Mouse (Mus musculus) hindbrain, embryonic 10.5 days (tissue): ENCODE measurements at regions not wholly inside any gene's neighbourhood (a gene's known extent, or its start where the extent isn't known, plus 50 kb on each side); places are given as distances from the start of the nearest gene placed in this dataset.

Experiments
- DNase-seq: peaks from one replicate; pipeline ENCODE4 v3.0.0-alpha.2; 2017; ENCODE audit warnings: low spot score
- H3K27ac ChIP-seq: fragments of 300-500 bp; sonication (generic); 2 replicates; pipeline ENCODE4 v1.5.1; 2016; ENCODE audit warnings: mild to moderate bottlenecking, moderate library complexity
- H3K27me3 ChIP-seq: fragments of 300-500 bp; sonication (generic); 2 replicates; pipeline ENCODE4 v1.6.1; 2016; ENCODE audit warnings: mild to moderate bottlenecking; ENCODE audit not compliant: poor library complexity, insufficient read depth, severe bottlenecking
- H3K36me3 ChIP-seq: fragments of 300-500 bp; sonication (generic); 2 replicates; pipeline ENCODE4 v1.6.1; 2016; ENCODE audit warnings: mild to moderate bottlenecking, moderate library complexity
- H3K4me1 ChIP-seq: fragments of 300-500 bp; sonication (generic); replicated peaks from 2 replicates; pipeline ENCODE4 v1.6.1; 2016; ENCODE audit warnings: mild to moderate bottlenecking
- H3K4me3 ChIP-seq: fragments of 300-500 bp; sonication (generic); 2 replicates; pipeline ENCODE4 v1.5.1; 2016; ENCODE audit warnings: mild to moderate bottlenecking, moderate library complexity
- H3K9me3 ChIP-seq: fragments of 300-500 bp; sonication (generic); 2 replicates; pipeline ENCODE4 v1.6.1; 2016; ENCODE audit warnings: mild to moderate bottlenecking, moderate library complexity
- WGBS: fragments of 180-500 bp; shearing (Covaris S2); methylation state at CpG from one replicate; pipeline ENCODE4 v1.1.7; 2016; 5-methylcytosine and 5-hydroxymethylcytosine counted together

- no peaks in the 10 kb centered on the region for H3K36me3 ChIP-seq
- H3K27ac ChIP-seq: no peak overlapping the region
- WGBS: 78% methylated on average over 1 of the region's 1 CpGs
- H3K27me3 ChIP-seq: no peaks in the 10 kb centered on the region
- no peaks in the 10 kb centered on the region for H3K4me1 ChIP-seq
- H3K9me3 ChIP-seq: no peaks in the 10 kb centered on the region
- DNase-seq: no peak
- H3K4me3 ChIP-seq: no peak overlapping the region
These were observed 137.8 kb downstream of the Unc5cl start for GRCm38 (mm10) chr17:48592457-48592856.

GRCm38 (mm10) chr17:48595418-48595963, 140.8 kb downstream of the Unc5cl start:
- no peaks in the 10 kb centered on the region for H3K9me3 ChIP-seq

GRCm38 (mm10) chr17:48596406-48596805, 141.7 kb downstream of the Unc5cl start:
- H3K36me3 ChIP-seq: no peaks in the 10 kb centered on the region
- no peaks in the 10 kb centered on the region for H3K9me3 ChIP-seq
- no peaks in the 10 kb centered on the region; the same call in 1 of the 2 replicates for H3K27me3 ChIP-seq
- no peak for DNase-seq
- WGBS: 81% methylated on average over 3 of the region's 3 CpGs
- no peak overlapping the region for H3K27ac ChIP-seq
- no peak overlapping the region for H3K4me3 ChIP-seq
- peaks cover 15% of the 10 kb centered on the region for H3K4me1 ChIP-seq

More at GRCm38 (mm10) chr17:48595418-48595963, 140.8 kb downstream of the Unc5cl start:
- H3K36me3 ChIP-seq: no peaks in the 10 kb centered on the region
- H3K27me3 ChIP-seq: no peaks in the 10 kb centered on the region
- no peak overlapping the region for H3K4me3 ChIP-seq
- H3K27ac ChIP-seq: no peak overlapping the region
- WGBS: 77% methylated on average over 10 of the region's 10 CpGs
- no peak for DNase-seq
- H3K4me1 ChIP-seq: peaks cover 10% of the 10 kb centered on the region

- peaks cover 15% of the 10 kb centered on the region for H3K4me1 ChIP-seq
- 90% methylated on average over 1 of the region's 1 CpGs for WGBS
- no peak overlapping the region for H3K4me3 ChIP-seq
- H3K27ac ChIP-seq: no peak overlapping the region
- H3K27me3 ChIP-seq: no peaks in the 10 kb centered on the region; the same call in 1 of the 2 replicates
- H3K36me3 ChIP-seq: no peaks in the 10 kb centered on the region
- H3K9me3 ChIP-seq: no peaks in the 10 kb centered on the region
- no peak for DNase-seq
These were observed 142.6 kb downstream of the Unc5cl start for GRCm38 (mm10) chr17:48597301-48597700.

GRCm38 (mm10) chr17:48598471-48599141, 143.9 kb downstream of the Unc5cl start:
- no peak for DNase-seq
- H3K27me3 ChIP-seq: no peaks in the 10 kb centered on the region; the same call in 1 of the 2 replicates
- H3K4me3 ChIP-seq: no peak overlapping the region
- WGBS: 86% methylated on average over 16 of the region's 16 CpGs
- peaks cover 18% of the 10 kb centered on the region for H3K4me1 ChIP-seq
- no peaks in the 10 kb centered on the region for H3K36me3 ChIP-seq
- no peak overlapping the region for H3K27ac ChIP-seq
- no peaks in the 10 kb centered on the region for H3K9me3 ChIP-seq

GRCm38 (mm10) chr17:48600176-48600575, 145.5 kb downstream of the Unc5cl start:
- Histone ChIP-seq H3K27ac (no peak overlapping the region), H3K36me3 (no peaks in the 10 kb centered on the region), H3K27me3 (no peaks in the 10 kb centered on the region; the same call in 1 of the 2 replicates), H3K9me3 (no peaks in the 10 kb centered on the region), H3K4me3 (no peak overlapping the region), H3K4me1 (peaks cover 18% of the 10 kb centered on the region)
- WGBS: 61% methylated on average over 6 of the region's 6 CpGs
- no peak for DNase-seq

GRCm38 (mm10) chr17:48602554-48602953, 147.9 kb downstream of the Unc5cl start:
- Histone ChIP-seq H3K36me3 (no peaks in the 10 kb centered on the region), H3K4me1 (peaks cover 25% of the 10 kb centered on the region), H3K4me3 (no peak overlapping the region), H3K9me3 (no peaks in the 10 kb centered on the region), H3K27ac (no peak overlapping the region), H3K27me3 (no peaks in the 10 kb centered on the region; the same call in 1 of the 2 replicates)
- WGBS: 6% methylated on average over 6 of the region's 6 CpGs
- peak; percentile 69 for DNase-seq

- no peak overlapping the region for H3K27ac ChIP-seq
- no peak for DNase-seq
- H3K4me3 ChIP-seq: no peak overlapping the region
- H3K4me1 ChIP-seq: peaks cover 24% of the 10 kb centered on the region
- H3K36me3 ChIP-seq: no peaks in the 10 kb centered on the region
- H3K9me3 ChIP-seq: no peaks in the 10 kb centered on the region
- no peaks in the 10 kb centered on the region for H3K27me3 ChIP-seq
- 91% methylated on average over 4 of the region's 4 CpGs for WGBS
These were observed 152.1 kb downstream of the Unc5cl start for GRCm38 (mm10) chr17:48606767-48607166.

- no peaks in the 10 kb centered on the region for H3K9me3 ChIP-seq
- H3K4me1 ChIP-seq: peaks cover 30% of the 10 kb centered on the region
- H3K4me3 ChIP-seq: no peak overlapping the region
- no peak overlapping the region for H3K27ac ChIP-seq
- WGBS: 75% methylated on average over 3 of the region's 3 CpGs
- no peaks in the 10 kb centered on the region for H3K27me3 ChIP-seq
- no peak for DNase-seq
- no peaks in the 10 kb centered on the region for H3K36me3 ChIP-seq
These were observed 153.6 kb downstream of the Unc5cl start for GRCm38 (mm10) chr17:48608315-48608714.

GRCm38 (mm10) chr17:48610107-48610506, 155.4 kb downstream of the Unc5cl start:
- Histone ChIP-seq H3K36me3 (no peaks in the 10 kb centered on the region), H3K27ac (no peak overlapping the region), H3K27me3 (no peaks in the 10 kb centered on the region), H3K9me3 (peaks cover 9% of the 10 kb centered on the region), H3K4me1 (peaks cover 30% of the 10 kb centered on the region), H3K4me3 (no peak overlapping the region)
- no peak for DNase-seq
- WGBS: 90% methylated on average over 10 of the region's 10 CpGs

- H3K4me3 ChIP-seq: no peak overlapping the region
- H3K36me3 ChIP-seq: no peaks in the 10 kb centered on the region
- H3K4me1 ChIP-seq: peaks cover 27% of the 10 kb centered on the region
- WGBS: 86% methylated on average over 8 of the region's 8 CpGs
- peaks cover 9% of the 10 kb centered on the region for H3K9me3 ChIP-seq
- no peaks in the 10 kb centered on the region for H3K27me3 ChIP-seq
- no peak overlapping the region for H3K27ac ChIP-seq
- DNase-seq: no peak
These were observed 156.1 kb downstream of the Unc5cl start for GRCm38 (mm10) chr17:48610806-48611205.

- Histone ChIP-seq H3K9me3 (peaks cover 9% of the 10 kb centered on the region), H3K36me3 (no peaks in the 10 kb centered on the region), H3K4me3 (no peak overlapping the region), H3K27ac (no peak overlapping the region), H3K4me1 (peaks cover 30% of the 10 kb centered on the region), H3K27me3 (no peaks in the 10 kb centered on the region)
- 91% methylated on average over 5 of the region's 5 CpGs for WGBS
- no peak for DNase-seq
These were observed 158.8 kb downstream of the Unc5cl start for GRCm38 (mm10) chr17:48613491-48613890.

- Histone ChIP-seq H3K4me3 (no peak overlapping the region), H3K27me3 (no peaks in the 10 kb centered on the region), H3K9me3 (peaks cover 9% of the 10 kb centered on the region), H3K27ac (no peak overlapping the region), H3K4me1 (peaks cover 24% of the 10 kb centered on the region), H3K36me3 (no peaks in the 10 kb centered on the region)
- no peak for DNase-seq
- WGBS: 79% methylated on average over 3 of the region's 3 CpGs
These were observed 160.5 kb downstream of the Unc5cl start for GRCm38 (mm10) chr17:48615248-48615647.
